Mouse (Mus musculus): Measurements from ENCODE around the gene Ablim1. TPM values are rescaled to one million over a fixed set of nuclear protein-coding genes. Genes with fewer than 3 reads are reported as not detected.
A peak's percentile ranks its signal among the peaks of the same experiment; 100 is the strongest.

The Ablim1 gene
- polyA plus RNA-seq, 1 experiment from 2014 or later = 29.2 TPM

DNA sequence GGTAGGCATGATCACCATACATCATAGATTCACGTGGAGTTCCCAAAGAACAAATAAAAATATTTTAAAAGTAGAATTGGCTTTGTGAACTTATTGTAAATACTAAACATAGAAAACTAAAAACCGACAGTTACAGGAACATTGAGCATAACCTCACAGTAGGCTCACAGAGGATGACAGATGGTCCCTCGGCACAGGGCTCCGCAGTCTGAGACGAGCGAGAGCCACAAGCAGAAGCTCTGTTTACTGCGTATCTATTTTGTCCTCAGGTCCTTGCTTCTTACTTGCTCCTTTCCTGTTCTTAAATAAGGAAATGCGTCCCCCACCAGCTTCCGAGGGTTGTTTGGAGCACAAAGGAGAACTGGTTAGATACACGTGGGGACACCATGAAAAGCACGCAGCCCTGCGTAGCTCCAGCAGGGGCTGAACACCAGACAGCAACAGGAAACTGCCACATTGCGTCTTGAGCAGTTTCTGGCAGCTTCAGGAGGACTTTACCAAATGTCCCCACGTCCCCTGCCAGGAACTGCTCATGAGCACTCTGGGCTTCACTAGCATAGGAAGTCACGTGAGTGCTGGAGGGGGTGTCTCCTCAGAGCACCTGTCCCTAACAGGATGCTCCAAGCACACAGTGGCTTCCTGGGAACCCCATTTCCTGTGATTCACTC is 103.1 kb downstream of the Ablim1 start:
- no peak overlapping the region for H3K4me2 ChIP-seq (ENCODE audit: low read depth, low read length)
- H3K36me3 ChIP-seq (ENCODE audit: control insufficient read depth, insufficient read depth, low read length) = no peaks in the 10 kb centered on the region
- no peak overlapping the region for H3K4me3 ChIP-seq (ENCODE audit: low read length)
- no peaks in the 10 kb centered on the region for H3K27me3 ChIP-seq (replicated peaks; ENCODE audit: control insufficient read depth, insufficient read depth, low read length)
- H3K9ac ChIP-seq (ENCODE audit: low read depth, low read length) = no peak overlapping the region
- no peaks in the 10 kb centered on the region; the same call in 1 of the 2 replicates for H3K4me1 ChIP-seq (ENCODE audit: control insufficient read depth, insufficient read depth, low read length)
- no peaks in the 10 kb centered on the region for H3K9me3 ChIP-seq (ENCODE audit: control insufficient read depth, low read length)
- ATAC-seq = no peak
- 70% methylated on average over 15 of the region's 15 CpGs for WGBS
- peak overlapping the region; percentile 24; the same call in 1 of the 2 replicates for H3K27ac ChIP-seq (ENCODE audit: low read length)

DNA sequence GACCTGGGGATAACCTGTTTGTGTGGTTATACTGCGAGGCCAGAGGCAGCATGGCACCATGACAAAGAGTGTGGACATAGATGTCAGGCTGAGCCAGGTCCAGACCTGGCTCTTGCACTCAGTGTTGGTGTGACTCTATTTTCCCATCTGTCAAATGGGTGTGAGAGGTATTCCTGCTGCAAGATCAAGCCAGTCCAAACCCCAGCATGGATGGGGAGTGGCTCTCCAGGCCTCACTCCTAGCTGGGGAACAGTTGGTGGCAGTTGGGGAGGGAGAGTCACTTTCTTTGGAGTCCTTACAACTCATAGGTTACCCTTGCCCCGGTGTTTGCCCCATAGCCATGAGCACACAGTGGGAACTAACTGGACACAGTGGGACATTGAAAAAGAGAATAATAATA is 103.8 kb downstream of the Ablim1 start:
- WGBS = 97% methylated on average over 2 of the region's 2 CpGs

DNA sequence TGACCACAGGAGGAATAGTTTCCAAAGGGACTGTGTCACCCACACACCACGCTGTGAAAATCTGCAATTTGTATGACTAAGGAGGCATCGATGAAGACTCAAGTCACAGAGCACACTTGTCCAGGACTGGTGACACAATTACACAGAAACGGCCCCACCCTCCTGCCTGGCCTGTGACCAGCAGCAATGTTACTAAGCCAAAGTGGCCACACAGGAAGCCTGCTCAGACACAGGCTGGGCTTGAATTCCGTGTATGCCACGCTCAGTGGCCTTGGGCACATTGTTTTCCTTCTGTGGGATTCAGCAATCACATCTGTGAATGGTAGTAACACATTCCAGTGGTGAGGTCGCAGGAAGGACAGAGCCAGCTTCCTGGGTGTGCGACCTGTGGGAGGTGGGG is 110.6 kb downstream of the Ablim1 start:
- no peaks in the 10 kb centered on the region for H3K27me3 ChIP-seq (replicated peaks; ENCODE audit: control insufficient read depth, insufficient read depth, low read length)
- H3K4me1 ChIP-seq (ENCODE audit: control insufficient read depth, insufficient read depth, low read length) = peaks cover 19% of the 10 kb centered on the region
- no peak overlapping the region for H3K9ac ChIP-seq (ENCODE audit: low read depth, low read length)
- H3K27ac ChIP-seq (ENCODE audit: low read length) = no peak overlapping the region
- no peaks in the 10 kb centered on the region for H3K9me3 ChIP-seq (ENCODE audit: control insufficient read depth, low read length)
- 66% methylated on average over 7 of the region's 7 CpGs for WGBS
- no peaks in the 10 kb centered on the region for H3K36me3 ChIP-seq (ENCODE audit: control insufficient read depth, insufficient read depth, low read length)
- no peak overlapping the region for H3K4me2 ChIP-seq (ENCODE audit: low read depth, low read length)
- peak; percentile 36; the same call in 1 of the 2 replicates for ATAC-seq
- no peak overlapping the region for H3K4me3 ChIP-seq (ENCODE audit: low read length)

More for the DNA sequence above, 103.8 kb downstream of the Ablim1 start:
- no peaks in the 10 kb centered on the region for H3K36me3 ChIP-seq (ENCODE audit: control insufficient read depth, insufficient read depth, low read length)
- H3K27ac ChIP-seq (ENCODE audit: low read length) = no peak overlapping the region
- no peaks in the 10 kb centered on the region for H3K27me3 ChIP-seq (replicated peaks; ENCODE audit: control insufficient read depth, insufficient read depth, low read length)
- H3K9ac ChIP-seq (ENCODE audit: low read depth, low read length) = no peak overlapping the region
- no peak for ATAC-seq
- no peaks in the 10 kb centered on the region for H3K9me3 ChIP-seq (ENCODE audit: control insufficient read depth, low read length)
- no peaks in the 10 kb centered on the region; the same call in 1 of the 2 replicates for H3K4me1 ChIP-seq (ENCODE audit: control insufficient read depth, insufficient read depth, low read length)
- H3K4me3 ChIP-seq (ENCODE audit: low read length) = no peak overlapping the region
- H3K4me2 ChIP-seq (ENCODE audit: low read depth, low read length) = no peak overlapping the region

DNA sequence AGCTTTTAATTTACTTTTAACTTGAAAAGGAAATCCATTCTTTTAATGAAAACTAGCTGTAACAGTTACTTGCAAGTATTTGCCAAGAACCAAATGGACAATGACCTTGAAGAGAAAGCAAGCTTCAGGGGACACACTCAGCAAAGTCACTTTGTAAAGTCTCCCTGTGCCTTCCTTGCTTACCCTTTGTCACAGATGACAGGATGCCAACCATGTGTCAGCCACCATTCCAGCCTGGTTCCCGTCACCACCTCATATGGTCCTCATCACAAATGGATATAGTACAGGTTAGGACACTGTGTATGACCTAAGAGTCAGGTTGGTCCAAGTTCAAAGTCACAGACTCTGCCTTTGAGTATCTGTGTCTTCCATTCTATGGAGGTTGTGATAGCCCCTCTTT is 112.2 kb downstream of the Ablim1 start:
- ATAC-seq = no peak
- WGBS = 97% methylated on average over 1 of the region's 1 CpGs
- no peaks in the 10 kb centered on the region for H3K27me3 ChIP-seq (replicated peaks; ENCODE audit: control insufficient read depth, insufficient read depth, low read length)
- H3K36me3 ChIP-seq (ENCODE audit: control insufficient read depth, insufficient read depth, low read length) = no peaks in the 10 kb centered on the region
- H3K27ac ChIP-seq (ENCODE audit: low read length) = no peak overlapping the region
- H3K9ac ChIP-seq (ENCODE audit: low read depth, low read length) = no peak overlapping the region
- no peaks in the 10 kb centered on the region for H3K9me3 ChIP-seq (ENCODE audit: control insufficient read depth, low read length)
- no peak overlapping the region for H3K4me2 ChIP-seq (ENCODE audit: low read depth, low read length)
- no peak overlapping the region for H3K4me3 ChIP-seq (ENCODE audit: low read length)
- peaks cover 29% of the 10 kb centered on the region for H3K4me1 ChIP-seq (ENCODE audit: control insufficient read depth, insufficient read depth, low read length)

DNA sequence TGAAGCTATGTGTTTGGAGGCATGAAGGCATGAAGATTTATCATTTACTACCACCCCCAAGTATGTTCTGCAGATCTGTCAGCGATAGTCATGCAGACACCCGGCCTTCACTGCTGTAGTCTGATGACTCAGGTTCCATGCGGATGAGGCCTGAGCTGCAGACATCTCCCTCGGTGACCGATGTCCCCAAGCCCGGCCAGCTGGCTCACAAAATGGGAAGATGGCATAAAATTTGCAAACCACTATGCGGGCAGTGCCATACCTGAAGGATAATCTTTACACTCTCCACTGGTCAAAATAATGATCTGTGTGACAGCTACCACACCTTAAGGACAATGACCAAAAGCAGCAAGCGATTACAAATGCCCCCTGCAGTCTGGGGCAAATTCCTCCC is 113.6 kb downstream of the Ablim1 start:
- Histone ChIP-seq H3K27me3 (replicated peaks; ENCODE audit: control insufficient read depth, insufficient read depth, low read length) (no peaks in the 10 kb centered on the region), H3K9ac (ENCODE audit: low read depth, low read length) (no peak overlapping the region), H3K4me1 (ENCODE audit: control insufficient read depth, insufficient read depth, low read length) (peaks cover 34% of the 10 kb centered on the region), H3K9me3 (ENCODE audit: control insufficient read depth, low read length) (no peaks in the 10 kb centered on the region), H3K36me3 (ENCODE audit: control insufficient read depth, insufficient read depth, low read length) (no peaks in the 10 kb centered on the region), H3K27ac (ENCODE audit: low read length) (no peak overlapping the region), H3K4me2 (ENCODE audit: low read depth, low read length) (no peak overlapping the region), H3K4me3 (ENCODE audit: low read length) (no peak overlapping the region)
- 81% methylated on average over 8 of the region's 8 CpGs for WGBS
- no peak for ATAC-seq

DNA sequence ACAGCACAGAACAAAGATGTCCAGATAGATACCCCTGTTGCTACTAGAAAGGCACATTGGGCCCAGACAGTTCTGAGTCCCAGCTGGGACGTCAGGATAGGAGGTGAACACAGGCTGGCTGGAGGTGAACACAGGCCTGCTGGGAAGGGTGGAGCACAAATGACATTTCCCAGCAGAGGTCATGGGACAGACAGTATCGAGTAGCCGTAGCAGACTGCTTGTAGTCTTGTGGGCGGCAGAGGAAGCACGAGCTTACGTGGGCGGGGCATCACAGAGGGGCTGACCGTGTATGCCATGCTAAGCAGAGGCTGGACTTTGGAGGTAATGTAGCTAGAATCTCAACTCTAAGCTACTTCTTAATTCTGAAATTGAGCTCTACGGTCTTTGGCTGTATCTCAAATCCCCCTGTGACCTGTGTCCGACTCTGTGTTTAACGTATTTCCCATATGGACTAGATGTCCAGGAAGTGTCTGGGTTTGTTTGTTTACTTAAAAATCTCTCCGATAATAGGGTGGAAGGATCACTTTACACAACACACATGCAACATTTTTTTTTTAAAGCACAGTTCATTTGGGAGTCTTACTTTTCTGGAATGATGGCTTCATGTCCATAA is 114.1 kb downstream of the Ablim1 start:
- ATAC-seq = peak; percentile 32; the same call in 1 of the 2 replicates
- no peak overlapping the region for H3K27ac ChIP-seq (ENCODE audit: low read length)
- WGBS = 47% methylated on average over 12 of the region's 12 CpGs
- no peaks in the 10 kb centered on the region for H3K9me3 ChIP-seq (ENCODE audit: control insufficient read depth, low read length)
- no peak overlapping the region for H3K4me3 ChIP-seq (ENCODE audit: low read length)
- H3K4me1 ChIP-seq (ENCODE audit: control insufficient read depth, insufficient read depth, low read length) = peaks cover 34% of the 10 kb centered on the region
- no peaks in the 10 kb centered on the region for H3K36me3 ChIP-seq (ENCODE audit: control insufficient read depth, insufficient read depth, low read length)
- no peaks in the 10 kb centered on the region for H3K27me3 ChIP-seq (replicated peaks; ENCODE audit: control insufficient read depth, insufficient read depth, low read length)
- no peak overlapping the region for H3K9ac ChIP-seq (ENCODE audit: low read depth, low read length)
- no peak overlapping the region for H3K4me2 ChIP-seq (ENCODE audit: low read depth, low read length)

DNA sequence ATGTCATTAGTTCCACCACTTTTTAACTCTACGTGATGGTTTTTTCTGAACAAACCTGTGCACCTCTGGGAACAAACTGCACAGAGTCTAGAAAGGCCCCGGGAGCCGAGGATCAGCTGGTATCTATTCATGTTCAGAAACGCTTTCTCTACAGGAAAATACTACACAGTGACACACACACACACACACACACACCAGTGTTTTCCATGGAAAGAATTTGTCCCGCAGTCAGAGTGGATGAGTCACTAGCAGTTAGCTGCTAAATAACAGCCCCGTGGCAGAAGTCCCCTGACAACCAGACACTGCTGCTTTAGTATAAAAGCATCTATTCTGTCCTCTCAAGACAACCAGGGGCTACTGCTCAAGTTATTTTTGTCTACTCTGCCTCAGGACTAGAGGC is 115.4 kb downstream of the Ablim1 start:
- H3K4me1 ChIP-seq (ENCODE audit: control insufficient read depth, insufficient read depth, low read length) = peaks cover 34% of the 10 kb centered on the region
- no peak overlapping the region for H3K27ac ChIP-seq (ENCODE audit: low read length)
- no peak overlapping the region for H3K4me2 ChIP-seq (ENCODE audit: low read depth, low read length)
- no peak overlapping the region for H3K9ac ChIP-seq (ENCODE audit: low read depth, low read length)
- no peaks in the 10 kb centered on the region for H3K9me3 ChIP-seq (ENCODE audit: control insufficient read depth, low read length)
- ATAC-seq = no peak
- H3K4me3 ChIP-seq (ENCODE audit: low read length) = no peak overlapping the region
- whole genome bisulfite sequencing = 40% methylated on average over 6 of the region's 6 CpGs
- H3K27me3 ChIP-seq (replicated peaks; ENCODE audit: control insufficient read depth, insufficient read depth, low read length) = no peaks in the 10 kb centered on the region
- H3K36me3 ChIP-seq (ENCODE audit: control insufficient read depth, insufficient read depth, low read length) = no peaks in the 10 kb centered on the region

DNA sequence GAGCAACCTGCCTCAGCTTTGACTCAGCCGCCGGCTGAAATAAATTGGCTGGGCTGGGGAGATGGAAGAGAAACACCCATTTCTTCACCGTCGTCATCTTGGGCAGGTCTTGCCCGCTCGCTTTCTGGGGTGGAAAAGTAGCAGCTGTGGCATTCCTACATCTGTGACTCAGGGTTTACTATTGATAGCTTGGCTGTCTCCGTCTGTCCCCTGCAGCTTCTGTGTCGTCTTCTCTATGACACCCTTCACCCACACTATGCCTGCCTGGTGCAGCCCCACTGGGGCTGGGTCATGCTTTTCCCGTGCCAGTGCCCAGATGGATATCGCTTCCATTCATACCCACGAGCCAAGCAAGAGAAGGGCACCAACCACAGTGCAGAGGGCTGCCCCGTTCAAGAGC is 116.2 kb downstream of the Ablim1 start:
- no peak for ATAC-seq
- WGBS = 62% methylated on average over 12 of the region's 12 CpGs
- no peak overlapping the region for H3K27ac ChIP-seq (ENCODE audit: low read length)
- no peak overlapping the region for H3K9ac ChIP-seq (ENCODE audit: low read depth, low read length)
- no peaks in the 10 kb centered on the region for H3K9me3 ChIP-seq (ENCODE audit: control insufficient read depth, low read length)
- no peaks in the 10 kb centered on the region for H3K27me3 ChIP-seq (replicated peaks; ENCODE audit: control insufficient read depth, insufficient read depth, low read length)
- no peaks in the 10 kb centered on the region for H3K36me3 ChIP-seq (ENCODE audit: control insufficient read depth, insufficient read depth, low read length)
- H3K4me2 ChIP-seq (ENCODE audit: low read depth, low read length) = no peak overlapping the region
- H3K4me3 ChIP-seq (ENCODE audit: low read length) = no peak overlapping the region
- H3K4me1 ChIP-seq (ENCODE audit: control insufficient read depth, insufficient read depth, low read length) = peaks cover 34% of the 10 kb centered on the region

DNA sequence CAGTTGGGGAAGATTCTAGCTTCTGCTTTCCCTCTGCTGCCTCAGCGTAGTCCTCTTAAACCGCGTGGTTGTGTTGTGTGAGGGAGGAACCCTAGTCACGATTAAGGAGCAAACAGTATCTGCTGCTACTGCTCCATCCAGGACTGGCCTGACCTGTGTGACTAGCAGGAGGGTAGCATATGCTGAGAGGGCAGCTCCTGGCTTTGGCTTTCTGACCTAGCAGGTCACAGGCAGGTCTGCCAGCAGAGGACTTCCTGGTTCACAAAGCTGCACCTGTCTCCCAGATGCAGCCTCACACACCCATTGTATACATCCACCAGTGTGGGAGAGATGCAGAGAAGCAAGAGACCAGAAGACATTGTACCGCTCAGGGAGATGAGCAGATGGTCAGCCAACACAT is 116.7 kb downstream of the Ablim1 start:
- H3K4me1 ChIP-seq (ENCODE audit: control insufficient read depth, insufficient read depth, low read length) = peaks cover 34% of the 10 kb centered on the region
- no peak overlapping the region for H3K9ac ChIP-seq (ENCODE audit: low read depth, low read length)
- no peaks in the 10 kb centered on the region for H3K27me3 ChIP-seq (replicated peaks; ENCODE audit: control insufficient read depth, insufficient read depth, low read length)
- H3K27ac ChIP-seq (ENCODE audit: low read length) = no peak overlapping the region
- no peak overlapping the region for H3K4me3 ChIP-seq (ENCODE audit: low read length)
- no peaks in the 10 kb centered on the region for H3K36me3 ChIP-seq (ENCODE audit: control insufficient read depth, insufficient read depth, low read length)
- 0 out of 2 replicates have a peak overlapping the region, but pooled peaks have one; percentile 90 for H3K4me2 ChIP-seq (ENCODE audit: low read depth, low read length)
- 33% methylated on average over 5 of the region's 5 CpGs for WGBS
- no peaks in the 10 kb centered on the region for H3K9me3 ChIP-seq (ENCODE audit: control insufficient read depth, low read length)
- ATAC-seq = peak; percentile 47

Data from intestine, embryonic 16.5 days (tissue).